Mouse (Mus musculus): Measurements from ENCODE around the gene Pf4.
"Not testable (repeated sequence)": the region's sequence is repeated elsewhere in the genome, so short reads cannot be mapped to it uniquely, and the experiment has no call there.

Gene Pf4

GRCm38 (mm10) chr5:90785659-90786588 is 13.7 kb downstream of the Pf4 start, which contains the start of gene Cxcl3:
Gene Cxcl3 (plus strand): TSS chr5:90786103.
- in situ Hi-C loops (cut with MseI, MboI), result loop anchor here (5.0 to 10.0 kb wide), 2 partner anchors 121 to 124 kb away; no protein-coding TSS in a partner anchor

GRCm38 (mm10) chr5:90788114-90788513 is 15.9 kb downstream of the Pf4 start:
- in situ Hi-C loops (cut with MseI, MboI), result loop anchor here (5.0 to 10.0 kb wide), 2 partner anchors 123 to 126 kb away; no protein-coding TSS in a partner anchor

DNA sequence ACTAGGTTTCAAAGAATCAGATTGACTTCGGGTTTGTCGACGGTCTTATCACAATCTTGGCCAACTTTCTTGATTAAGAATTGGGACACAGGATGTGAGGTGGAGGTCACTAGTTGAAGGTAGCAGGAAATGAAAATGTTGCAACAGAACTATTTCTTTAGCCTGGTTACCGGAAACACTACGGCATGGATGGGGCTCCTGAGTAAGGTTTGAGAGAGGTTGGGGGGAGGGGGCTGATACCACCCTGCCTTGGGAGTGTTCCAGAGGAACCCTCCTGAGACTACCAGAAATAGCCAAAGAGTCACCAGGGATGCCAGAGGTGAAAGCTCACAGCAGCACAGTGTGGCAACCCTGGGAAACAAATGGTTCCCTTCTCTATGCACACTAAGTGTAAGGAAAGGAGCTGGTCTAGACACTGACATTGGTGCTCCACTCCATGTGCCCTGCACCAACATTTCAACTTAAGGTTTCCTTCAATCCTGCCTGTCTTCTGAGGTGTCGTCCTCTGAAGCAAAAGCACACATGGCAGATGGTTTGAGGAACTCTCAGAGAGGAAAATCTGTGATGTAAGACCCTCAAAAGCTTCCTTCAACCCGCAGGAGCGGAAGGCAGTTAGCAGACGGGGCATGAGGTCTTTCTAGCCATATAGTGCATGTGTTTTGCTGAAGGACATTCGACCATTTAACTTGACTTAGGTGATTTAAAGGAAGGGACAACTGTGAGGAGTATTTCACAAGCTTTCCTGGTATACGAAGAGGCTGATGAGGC is 17.3 kb downstream of the Pf4 start:
- in situ Hi-C loops (cut with MseI, MboI), result loop anchor here (5.0 to 10.0 kb wide), 2 partner anchors 125 to 127 kb away; no protein-coding TSS in a partner anchor

DNA sequence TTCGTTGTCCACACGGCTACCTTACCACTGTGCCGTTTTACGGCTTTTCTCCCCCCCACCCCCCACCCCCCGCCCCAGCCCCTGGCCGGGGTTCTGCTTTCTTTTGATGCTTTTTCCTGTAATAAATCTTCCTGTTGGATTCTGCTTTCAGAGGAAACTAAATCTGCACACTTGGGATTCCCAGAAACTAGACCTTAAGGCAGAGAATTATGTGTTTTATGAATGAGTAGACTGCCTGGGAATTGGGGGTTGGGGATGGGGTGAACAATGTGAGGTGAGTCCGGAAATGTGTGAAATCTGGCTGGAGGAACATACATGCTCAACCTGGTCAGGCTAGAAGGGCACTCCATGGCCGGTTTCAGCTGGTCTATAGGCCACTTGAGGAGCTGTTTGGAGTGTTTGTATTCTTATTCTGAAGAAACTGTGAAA is 17.9 kb downstream of the Pf4 start:
- in situ Hi-C loops (cut with MseI, MboI), result no loop called here

DNA sequence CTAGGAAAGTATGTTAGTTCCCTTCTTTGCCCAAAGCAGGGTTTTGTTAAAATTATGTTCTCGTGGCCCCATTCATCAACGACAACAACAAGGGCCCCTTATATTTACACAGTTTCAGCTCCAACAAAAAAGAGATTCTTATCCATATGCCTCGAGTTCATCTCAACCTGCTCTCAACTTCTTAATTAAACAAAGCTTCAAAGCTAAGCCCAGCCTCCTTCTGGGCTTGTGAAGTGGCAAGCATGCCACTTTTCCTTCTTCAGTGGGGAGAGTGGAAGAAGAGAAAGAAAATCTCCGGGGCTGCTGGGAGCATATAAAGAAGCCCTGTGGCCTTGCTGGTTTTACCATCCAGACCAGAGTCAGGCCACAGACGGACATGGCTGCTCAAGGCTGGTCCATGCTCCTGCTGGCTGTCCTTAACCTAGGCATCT is 22.0 kb downstream of the Pf4 start, which contains the start of gene Cxcl15:
Cxcl15 (plus strand) TSS at position 340 of the 431 bp plus-strand sequence.
- in situ Hi-C loops (cut with MseI, MboI), result no loop called here

DNA sequence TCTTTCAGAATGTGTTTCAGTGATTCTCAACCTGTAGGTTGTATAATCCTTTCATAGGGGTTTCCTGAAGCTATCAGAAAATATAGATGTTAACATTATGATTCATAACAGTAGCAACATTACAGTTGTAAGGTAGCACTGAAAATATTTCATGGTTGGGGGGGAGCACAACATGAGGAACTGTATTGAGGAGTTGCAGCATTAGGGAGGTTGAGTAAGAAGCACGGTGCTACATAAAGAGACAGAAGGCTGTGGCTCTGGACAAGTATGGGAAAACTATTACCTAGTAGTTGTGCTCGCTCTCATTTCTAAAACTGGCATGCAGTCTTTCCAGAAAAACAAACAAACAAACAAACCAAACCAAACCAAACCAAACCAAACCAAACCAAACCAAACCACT is 23.2 kb downstream of the Pf4 start:
- in situ Hi-C loops (cut with MseI, MboI), result not testable (repeated sequence)

- in situ Hi-C loops (cut with MseI, MboI), result no loop called here
Observed at GRCm38 (mm10) chr5:90804574-90804973, 32.3 kb downstream of the Pf4 start.

GRCm38 (mm10) chr5:90806050-90806449 is 33.8 kb downstream of the Pf4 start:
- in situ Hi-C loops (cut with MseI, MboI), result no loop called here

DNA sequence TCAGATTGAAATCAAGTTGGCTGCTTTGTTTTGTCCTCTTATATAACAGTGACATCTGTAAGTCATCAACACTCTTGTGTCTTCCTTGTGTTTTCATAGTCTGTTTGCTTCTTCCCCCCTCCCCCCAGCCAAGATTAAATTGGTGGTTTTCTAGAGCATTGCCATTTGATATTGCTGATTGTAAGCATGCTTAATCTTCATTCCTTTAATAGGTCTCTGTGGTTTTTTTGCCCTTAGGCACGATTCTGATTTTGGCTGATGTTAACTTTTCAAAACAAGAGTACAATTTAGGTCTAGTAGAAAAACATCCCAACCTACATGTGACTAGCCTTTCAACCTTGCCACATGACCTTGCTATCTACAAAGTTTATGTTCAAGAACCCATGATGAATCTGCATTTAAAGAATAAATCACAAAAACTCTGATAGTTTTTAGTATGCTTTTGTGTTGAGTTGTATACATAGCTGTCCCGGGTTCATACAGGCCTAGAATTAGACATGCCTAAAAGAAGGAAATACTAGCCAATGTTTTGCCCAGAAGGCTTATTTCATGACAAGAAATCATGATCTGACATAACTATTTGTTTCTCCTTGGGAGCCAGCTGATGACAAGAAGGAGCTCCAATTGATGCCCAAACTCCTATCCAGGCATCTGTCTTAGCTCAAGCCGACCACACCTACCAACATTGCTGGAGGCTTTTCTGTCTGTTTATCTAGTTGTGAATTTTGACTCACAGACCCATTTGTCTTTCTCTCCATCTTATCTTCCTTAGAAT is 35.1 kb downstream of the Pf4 start:
- in situ Hi-C loops (cut with MseI, MboI), result no loop called here

DNA sequence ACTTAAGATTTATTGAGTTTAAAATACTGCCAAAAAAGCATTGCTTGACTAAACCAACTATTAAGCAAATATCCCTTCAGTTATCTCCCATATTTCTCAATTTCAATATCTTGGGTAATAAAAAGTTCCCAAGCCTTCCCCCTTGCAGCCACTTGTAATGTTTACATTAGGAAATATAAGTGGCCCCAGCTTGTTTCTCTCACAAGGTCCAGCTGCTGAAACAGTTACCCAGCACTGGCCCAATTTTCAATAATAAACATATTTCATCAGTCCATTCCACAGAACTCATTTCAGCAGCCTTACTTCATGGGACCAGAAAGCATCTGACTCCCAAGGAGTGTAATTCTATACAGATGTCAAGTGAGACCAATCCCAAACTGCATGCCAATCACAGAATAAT is 47.5 kb downstream of the Pf4 start:
- in situ Hi-C loops (cut with MseI, MboI), result no loop called here

Measured in mouse trophoblast stem cell (cell line).